Mouse (Mus musculus) stomach, postnatal 0 days (tissue): Measurements from ENCODE around the gene Mei4. TPM values are rescaled to one million over a fixed set of nuclear protein-coding genes. Genes with fewer than 3 reads are reported as not detected.

Source experiments
- ATAC-seq: fragments of 200-750 bp; cut with Nextera tagmentation; 2 replicates; pipeline ENCODE4 v1.8.0; 2017; ENCODE audit not compliant: low FRiP score, low TSS enrichment
- DNase-seq: peaks from one replicate; pipeline ENCODE4 v3.0.0-alpha.2; 2016; ENCODE audit warnings: low spot score
- H3K27ac ChIP-seq: fragments of 300-500 bp; sonication (generic); replicated peaks from 2 replicates; pipeline ENCODE4 v1.5.1; 2014; ENCODE audit warnings: mild to moderate bottlenecking, control low read depth
- H3K27me3 ChIP-seq: fragments of 300-500 bp; sonication (generic); 2 replicates; pipeline ENCODE4 v1.6.1; 2014; ENCODE audit warnings: low read length; ENCODE audit not compliant: control insufficient read depth, insufficient read depth
- H3K36me3 ChIP-seq: fragments of 300-500 bp; sonication (generic); 2 replicates; pipeline ENCODE4 v1.6.1; 2014; ENCODE audit warnings: low read length, mixed read lengths; ENCODE audit not compliant: control insufficient read depth, insufficient read depth
- H3K4me1 ChIP-seq: fragments of 300-500 bp; sonication (generic); replicated peaks from 2 replicates; pipeline ENCODE4 v1.6.1; 2014; ENCODE audit warnings: antibody characterized with exemption; ENCODE audit not compliant: control insufficient read depth, insufficient read depth
- H3K4me2 ChIP-seq: fragments of 300-500 bp; sonication (generic); replicated peaks from 2 replicates; pipeline ENCODE4 v1.6.1; 2014; ENCODE audit warnings: low read depth, mild to moderate bottlenecking, control low read depth, moderate library complexity
- H3K4me3 ChIP-seq: fragments of 300-500 bp; sonication (generic); 2 replicates; pipeline ENCODE4 v1.5.1; 2014; ENCODE audit warnings: low read depth, low read length, control low read depth
- H3K9ac ChIP-seq: fragments of 300-500 bp; sonication (generic); 2 replicates; pipeline ENCODE4 v1.6.1; 2014; ENCODE audit warnings: mild to moderate bottlenecking, low read length, control low read depth, mixed read lengths
- H3K9me3 ChIP-seq: fragments of 300-500 bp; sonication (generic); 2 replicates; pipeline ENCODE4 v1.6.1; 2016; ENCODE audit warnings: low read length; ENCODE audit not compliant: control insufficient read depth
- CTCF ChIP-seq: IDR thresholded peaks from 2 replicates; pipeline ENCODE4 v1.5.1; 2016; ENCODE audit warnings: antibody characterized with exemption, low read depth, mild to moderate bottlenecking, moderate library complexity
- EP300 ChIP-seq: optimal IDR thresholded peaks from 2 replicates; pipeline ENCODE3; 2016; ENCODE audit warnings: antibody characterized with exemption
- WGBS: fragments of 180-500 bp; shearing (Covaris S2); extraction: QIAGEN DNeasy Blood & Tissue Kit; methylation state at CpG from one replicate; pipeline ENCODE4 v1.1.7; 2014; 5-methylcytosine and 5-hydroxymethylcytosine counted together
- polyA plus RNA-seq: library from polyadenylated mRNA; unstranded; fragments of >200 nt; fragmentation: Nextera tagmentation; extraction: Ambion mirVana; gene quantifications from 2 replicates; pipeline ENCODE4 v1.2.1, GENCODE M21; 2015

Mei4 gene
- polyA plus RNA-seq, 1 experiment from 2014 or later: 0.45 TPM

GRCm38 (mm10) chr9:81966765-81967164 lies 103.3 kb downstream of the Mei4 start:
- no peak overlapping the region for H3K4me2 ChIP-seq
- no peaks in the 10 kb centered on the region for H3K4me1 ChIP-seq
- 92% methylated on average over 1 of the region's 1 CpGs for WGBS
- H3K27ac ChIP-seq: no peak overlapping the region
- TF ChIP-seq CTCF (no peak), EP300 (no peak)
- H3K27me3 ChIP-seq: no peaks in the 10 kb centered on the region
- no peak for ATAC-seq
- no peaks in the 10 kb centered on the region for H3K9me3 ChIP-seq
- H3K36me3 ChIP-seq: no peaks in the 10 kb centered on the region
- no peak overlapping the region for H3K9ac ChIP-seq
- DNase-seq: no peak
- H3K4me3 ChIP-seq: no peak overlapping the region

GRCm38 (mm10) chr9:81968935-81969334 lies 105.5 kb downstream of the Mei4 start:
- H3K36me3 ChIP-seq: no peaks in the 10 kb centered on the region
- no peak for TF ChIP-seq EP300
- peak; percentile 22 for TF ChIP-seq CTCF
- no peak overlapping the region for H3K27ac ChIP-seq
- no peak for DNase-seq
- no peaks in the 10 kb centered on the region for H3K4me1 ChIP-seq
- no peaks in the 10 kb centered on the region for H3K9me3 ChIP-seq
- 57% methylated on average over 2 of the region's 2 CpGs for WGBS
- no peak overlapping the region for H3K9ac ChIP-seq
- ATAC-seq: no peak
- H3K4me2 ChIP-seq: no peak overlapping the region
- H3K27me3 ChIP-seq: no peaks in the 10 kb centered on the region
- H3K4me3 ChIP-seq: no peak overlapping the region

DNA sequence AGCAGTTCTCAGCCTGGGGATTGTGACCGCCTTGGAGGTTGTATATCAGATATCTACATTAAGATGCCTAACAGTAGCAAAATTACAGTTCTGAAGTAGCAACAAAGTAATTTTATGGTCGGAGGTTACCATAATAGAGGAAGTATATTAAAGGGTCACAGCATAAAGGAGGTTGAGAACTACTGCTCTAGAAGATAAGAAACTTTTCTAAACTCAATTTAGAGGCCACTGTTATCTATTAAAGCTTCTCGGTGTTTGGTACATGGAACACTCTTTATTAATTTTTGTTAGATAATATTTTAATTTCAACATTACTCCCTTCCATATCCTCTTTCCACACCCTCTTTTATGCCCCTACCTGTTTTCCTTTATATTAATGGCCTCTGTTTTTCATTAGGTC lies 119.0 kb downstream of the Mei4 start:
- H3K27me3 ChIP-seq: no peaks in the 10 kb centered on the region
- H3K9ac ChIP-seq: no peak overlapping the region
- no peak overlapping the region for H3K4me2 ChIP-seq
- H3K4me3 ChIP-seq: no peak overlapping the region
- no peaks in the 10 kb centered on the region for H3K36me3 ChIP-seq
- DNase-seq (no peak), ATAC-seq (no peak)
- WGBS: 91% methylated on average over 3 of the region's 3 CpGs
- TF ChIP-seq CTCF (no peak), EP300 (no peak)
- H3K27ac ChIP-seq: no peak overlapping the region
- H3K4me1 ChIP-seq: no peaks in the 10 kb centered on the region
- no peaks in the 10 kb centered on the region for H3K9me3 ChIP-seq

DNA sequence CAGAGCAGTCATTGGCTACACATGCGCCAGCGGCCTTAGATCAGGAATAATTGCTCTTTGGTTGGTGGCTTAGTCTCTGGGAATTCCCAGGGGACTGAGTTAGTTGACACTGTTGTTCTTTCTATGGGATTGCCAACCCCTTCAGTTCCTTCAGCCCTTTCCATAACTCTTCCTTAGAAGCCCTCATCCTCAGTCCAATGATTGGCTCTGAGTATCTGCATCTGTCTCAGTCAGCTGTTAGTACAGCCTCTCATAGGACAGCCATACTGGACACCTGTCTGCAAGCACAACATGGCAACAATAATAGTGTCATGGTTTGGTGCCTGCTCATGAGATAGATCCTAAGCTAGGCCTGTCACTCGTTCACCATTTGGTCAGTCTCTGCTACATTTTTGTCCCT lies 149.5 kb downstream of the Mei4 start:
- H3K4me1 ChIP-seq: no peaks in the 10 kb centered on the region
- no peak for TF ChIP-seq CTCF
- TF ChIP-seq EP300: no peak
- no peaks in the 10 kb centered on the region for H3K36me3 ChIP-seq
- H3K9me3 ChIP-seq: no peaks in the 10 kb centered on the region
- 79% methylated on average over 3 of the region's 3 CpGs for WGBS
- no peak overlapping the region for H3K27ac ChIP-seq
- no peak overlapping the region for H3K4me2 ChIP-seq
- H3K4me3 ChIP-seq: no peak overlapping the region
- DNase-seq: no peak
- H3K27me3 ChIP-seq: no peaks in the 10 kb centered on the region
- no peak for ATAC-seq
- no peak overlapping the region for H3K9ac ChIP-seq

- no peak for DNase-seq
- WGBS: 30% methylated on average over 1 of the region's 1 CpGs
- Histone ChIP-seq H3K27ac (no peak overlapping the region), H3K27me3 (no peaks in the 10 kb centered on the region), H3K9ac (no peak overlapping the region), H3K4me1 (no peaks in the 10 kb centered on the region), H3K36me3 (no peaks in the 10 kb centered on the region), H3K4me2 (no peak overlapping the region), H3K9me3 (no peaks in the 10 kb centered on the region), H3K4me3 (no peak overlapping the region)
- no peak for TF ChIP-seq EP300
- TF ChIP-seq CTCF: no peak
- ATAC-seq: no peak
Observed at GRCm38 (mm10) chr9:82042515-82043056, 179.1 kb downstream of the Mei4 start.

DNA sequence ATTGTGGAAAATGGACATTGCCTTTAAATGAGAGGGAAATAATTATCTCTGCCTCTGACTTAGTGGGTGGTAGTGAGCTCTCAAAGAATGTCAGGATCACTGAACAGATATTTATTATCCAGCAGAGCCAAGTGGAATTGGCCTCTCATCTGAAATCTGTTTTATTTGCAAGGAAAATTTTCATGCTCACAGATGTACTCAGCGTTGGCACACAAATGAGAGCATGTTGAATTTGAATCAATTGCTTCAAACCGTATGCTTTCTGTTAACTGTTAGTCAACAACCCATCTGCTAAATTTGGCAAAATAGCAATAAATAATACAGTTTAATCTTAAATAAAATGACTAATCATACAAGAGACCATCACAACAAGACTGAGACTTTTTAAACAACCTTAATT lies 181.0 kb downstream of the Mei4 start:
- ATAC-seq (no peak), DNase-seq (no peak)
- H3K9ac ChIP-seq: no peak overlapping the region
- H3K9me3 ChIP-seq: no peaks in the 10 kb centered on the region
- WGBS: 53% methylated on average over 2 of the region's 2 CpGs
- no peaks in the 10 kb centered on the region for H3K36me3 ChIP-seq
- no peak overlapping the region for H3K4me2 ChIP-seq
- no peaks in the 10 kb centered on the region for H3K27me3 ChIP-seq
- TF ChIP-seq CTCF (no peak), EP300 (no peak)
- no peak overlapping the region for H3K4me3 ChIP-seq
- H3K27ac ChIP-seq: no peak overlapping the region
- no peaks in the 10 kb centered on the region for H3K4me1 ChIP-seq
